8 mouse cellular contexts compared by ENCODE assay signal in genomic region chr6:54428850-54429446, GRCm38 (mm10). TPM values are rescaled to one million over a fixed set of nuclear protein-coding genes. Genes with fewer than 3 reads are reported as not detected.
DNase-seq lines count a peak whose midpoint lies in the region; ATAC-seq and TF ChIP-seq lines count a peak whose summit lies in the region.

No protein-coding gene starts in this region.

- H3K4me1 ChIP-seq in E14TG2a.4 (replicated peaks; ENCODE audit: low read depth, low read length), result peaks cover 19% of the 10 kb centered on the region
- H3K4me1 ChIP-seq in forebrain, embryonic 16.5 days (replicated peaks; ENCODE audit: control insufficient read depth, insufficient read depth, low read length), result peaks cover 22% of the 10 kb centered on the region
- peaks cover 3% of the 10 kb centered on the region; the same call in 1 of the 2 replicates for H3K4me1 ChIP-seq in liver, embryonic 15.5 days (replicated peaks)

- H3K4me2 ChIP-seq in forebrain, embryonic 16.5 days (ENCODE audit: low read length), result peak overlapping the region; percentile 86
- H3K4me2 ChIP-seq in liver, embryonic 15.5 days, result peak overlapping the region; percentile 63

- peaks cover 62% of the 10 kb centered on the region for H3K27me3 ChIP-seq in E14TG2a.4 (ENCODE audit: insufficient read depth, low read length)
- no peaks in the 10 kb centered on the region for H3K27me3 ChIP-seq in forebrain, embryonic 16.5 days (replicated peaks; ENCODE audit: control insufficient read depth, insufficient read depth, low read length)
- peaks cover 44% of the 10 kb centered on the region for H3K27me3 ChIP-seq in liver, embryonic 15.5 days

- intact Hi-C loops in gastrocnemius, adult 2 months (cut with DNase I), result no loop called here

- no peak; the same call in 1 of the 2 replicates for ATAC-seq in forebrain, embryonic 16.5 days
- no peak for ATAC-seq in liver, embryonic 15.5 days (ENCODE audit: insufficient read depth)
- ATAC-seq in activated CD4-positive, CD25-positive, alpha-beta regulatory T cell, adult 4 months, result no peak

- no peak for DNase-seq in gastrocnemius, adult 2 months
- no peak for DNase-seq in gastrocnemius, postnatal 10 days
- DNase-seq in right cerebral cortex, postnatal 4 days, result no peak
- DNase-seq in T-cell, adult 2 months (ENCODE audit: low spot score), result no peak

- TF ChIP-seq CTCF in gastrocnemius, adult 2 months (IDR thresholded peaks at IDR 0.05), result no peak
- no peak for TF ChIP-seq CTCF in E14TG2a.4 (conservative IDR thresholded peaks at IDR 0.05; ENCODE audit: low read length)

- H3K9ac ChIP-seq in forebrain, embryonic 16.5 days (replicated peaks; ENCODE audit: low read depth, low read length), result peak overlapping the region; percentile 82
- H3K9ac ChIP-seq in liver, embryonic 15.5 days, result no peak overlapping the region

- 13% methylated on average over 14 of the region's 14 CpGs for WGBS in forebrain, embryonic 16.5 days
- 4% methylated on average over 14 of the region's 14 CpGs for WGBS in liver, embryonic 15.5 days (ENCODE audit: insufficient replicate concordance)

- H3K9me3 ChIP-seq in E14TG2a.4 (ENCODE audit: low read length), result peaks cover 6% of the 10 kb centered on the region
- no peaks in the 10 kb centered on the region for H3K9me3 ChIP-seq in forebrain, embryonic 16.5 days (ENCODE audit: control insufficient read depth, low read length)
- no peaks in the 10 kb centered on the region for H3K9me3 ChIP-seq in liver, embryonic 15.5 days (replicated peaks)

- peak overlapping the region; percentile 92 for H3K27ac ChIP-seq in gastrocnemius, adult 2 months
- H3K27ac ChIP-seq in forebrain, embryonic 16.5 days (ENCODE audit: low read length), result no peak overlapping the region
- H3K27ac ChIP-seq in liver, embryonic 15.5 days (replicated peaks), result no peak overlapping the region

- H3K4me3 ChIP-seq in gastrocnemius, adult 2 months, result peak overlapping the region; percentile 86
- H3K4me3 ChIP-seq in E14TG2a.4 (replicated peaks; ENCODE audit: low read length), result peak overlapping the region; percentile 78
- H3K4me3 ChIP-seq in forebrain, embryonic 16.5 days (replicated peaks; ENCODE audit: low read length), result peak overlapping the region; percentile 66
- peak overlapping the region; percentile 48 for H3K4me3 ChIP-seq in liver, embryonic 15.5 days (replicated peaks)

- no peaks in the 10 kb centered on the region for H3K36me3 ChIP-seq in E14TG2a.4 (ENCODE audit: insufficient read depth, low read length)
- H3K36me3 ChIP-seq in forebrain, embryonic 16.5 days (ENCODE audit: control insufficient read depth, insufficient read depth), result no peaks in the 10 kb centered on the region
- H3K36me3 ChIP-seq in liver, embryonic 15.5 days (replicated peaks), result no peaks in the 10 kb centered on the region

RNA-seq across cellular contexts. Expression of gene Wipf3, which starts 0.5 kb away (rescaled TPM):
- 10 to 100 TPM; 11.3 to 14.3 TPM for total RNA-seq in gastrocnemius, adult 2 months (2021)
- 10 to 100 TPM in 1 of 2 experiments, 1 to 10 TPM in 1; 9.7 to 10.4 TPM for total RNA-seq in gastrocnemius, postnatal 10 days (2021)
- 3.9 and 5.5 TPM in 2 replicates for polyA plus RNA-seq in forebrain, embryonic 16.5 days (2015; fragmentation: Nextera tagmentation; extraction: Ambion mirVana)
- polyA plus RNA-seq in liver, embryonic 15.5 days (2015; fragmentation: Nextera tagmentation; extraction: Ambion mirVana), result 0.05 and 0.08 TPM in 2 replicates
- polyA plus RNA-seq in activated CD4-positive, CD25-positive, alpha-beta regulatory T cell, adult 4 months (2017; shearing (Covaris generic)), result not detected
